ENCODE assay signal across 15 mouse cellular contexts in the genomic region with DNA sequence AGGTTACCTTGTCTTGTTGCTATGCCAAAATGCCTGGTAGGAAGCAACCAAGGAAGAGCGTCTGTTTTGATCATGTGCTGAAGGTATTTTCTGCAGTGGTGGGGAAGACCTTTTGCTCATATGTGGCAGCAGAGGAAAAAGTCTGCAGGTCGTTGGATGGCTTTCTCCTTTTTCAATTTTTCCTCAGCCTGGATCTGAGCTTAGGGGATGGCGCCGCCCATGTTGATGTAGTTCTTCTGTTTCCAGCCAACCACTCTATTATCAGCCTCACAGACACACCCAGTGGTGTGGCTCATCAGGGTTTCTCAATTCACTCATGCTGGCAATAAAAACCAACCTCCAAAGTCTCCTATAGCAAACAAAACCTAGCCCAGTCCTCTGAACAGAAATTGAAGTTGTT.
"Had no signal": no experiment of that assay in that cellular context is flagged by ENCODE, and none has a peak within 500 bp of the region (broad histone marks: within the 10 kb centered on the region; RNA-seq: fewer than 3 reads in every experiment).

No protein-coding gene starts in this region.

- DNase-seq: heart, postnatal 10 days; heart, postnatal 36 days; heart, postnatal 4 days; kidney, adult 11 months; kidney, adult 18-20 months; kidney, adult 2 months; kidney, adult 8-10 months; kidney, adult 9 months; kidney, postnatal 10 days; kidney, postnatal 14 days; kidney, postnatal 25 days; kidney, postnatal 36 days; kidney, postnatal 4 days; layer of hippocampus, adult 9-11 months; layer of hippocampus, postnatal 36 days had no signal
